Mouse (Mus musculus): ENCODE measurements around the gene Ier3.
A peak's percentile ranks its signal among the peaks of the same experiment; 100 is the strongest.

Gene Ier3

DNA sequence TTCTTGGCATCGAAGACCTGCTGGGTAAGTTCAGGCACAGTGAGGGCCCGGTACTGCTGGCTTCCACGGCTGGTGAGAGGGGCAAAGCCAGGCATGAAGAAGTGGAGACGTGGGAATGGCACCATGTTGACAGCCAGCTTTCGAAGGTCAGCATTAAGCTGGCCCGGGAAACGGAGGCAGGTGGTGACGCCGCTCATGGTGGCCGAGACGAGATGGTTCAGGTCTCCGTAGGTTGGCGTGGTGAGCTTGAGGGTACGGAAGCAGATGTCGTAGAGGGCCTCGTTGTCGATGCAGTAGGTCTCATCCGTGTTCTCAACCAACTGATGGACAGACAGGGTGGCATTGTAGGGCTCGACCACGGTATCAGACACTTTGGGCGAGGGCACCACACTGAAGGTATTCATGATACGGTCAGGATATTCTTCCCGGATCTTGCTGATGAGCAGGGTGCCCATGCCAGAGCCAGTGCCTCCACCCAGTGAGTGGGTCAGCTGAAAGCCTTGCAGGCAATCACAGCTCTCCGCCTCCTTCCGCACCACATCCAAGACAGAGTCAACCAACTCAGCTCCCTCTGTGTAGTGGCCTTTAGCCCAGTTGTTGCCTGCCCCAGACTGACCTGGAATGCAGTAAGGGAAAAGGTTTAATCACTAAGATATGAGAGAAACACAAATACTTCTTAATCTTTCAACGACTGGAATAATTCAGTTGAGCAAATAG lies 14.1 kb downstream of the Ier3 start:
- no peak for DNase-seq (ENCODE audit: low read depth, low spot score)

DNA sequence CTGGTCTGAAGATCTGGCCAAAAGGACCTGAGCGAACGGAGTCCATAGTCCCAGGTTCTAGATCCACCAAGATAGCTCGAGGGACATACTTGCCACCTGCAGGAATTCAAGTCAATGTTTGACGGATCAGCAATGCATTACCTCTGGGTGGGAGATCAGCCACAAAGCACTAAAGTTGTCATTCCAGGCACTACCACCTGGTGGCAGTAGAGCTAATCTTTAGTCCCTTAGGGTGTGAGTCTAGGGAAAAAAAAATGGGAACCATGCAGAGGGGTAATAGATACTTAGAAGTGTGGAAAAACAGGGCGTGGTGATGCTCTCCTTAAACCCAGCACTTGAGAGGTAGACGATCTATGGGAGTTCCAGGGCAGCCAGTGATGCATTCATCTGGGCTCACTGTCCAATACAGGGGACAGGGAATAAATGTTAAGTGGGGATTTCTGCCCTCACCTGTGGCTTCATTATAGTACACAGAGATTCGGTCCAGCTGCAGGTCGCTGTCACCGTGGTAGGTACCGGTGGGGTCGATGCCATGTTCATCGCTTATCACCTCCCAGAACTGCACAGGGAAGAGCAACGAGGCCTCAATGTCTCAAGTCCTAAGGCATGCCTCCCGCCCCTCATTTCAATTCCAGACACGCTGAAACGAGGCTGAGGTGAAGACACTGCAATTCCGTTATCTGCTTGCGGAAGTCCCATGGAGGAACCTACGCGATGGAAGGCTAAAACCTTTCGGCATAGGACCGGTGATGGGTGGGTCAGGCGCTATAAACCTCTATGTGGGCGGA lies 14.9 kb downstream of the Ier3 start:
- DNase-seq (ENCODE audit: low read depth, low spot score): peak; percentile 95

DNA sequence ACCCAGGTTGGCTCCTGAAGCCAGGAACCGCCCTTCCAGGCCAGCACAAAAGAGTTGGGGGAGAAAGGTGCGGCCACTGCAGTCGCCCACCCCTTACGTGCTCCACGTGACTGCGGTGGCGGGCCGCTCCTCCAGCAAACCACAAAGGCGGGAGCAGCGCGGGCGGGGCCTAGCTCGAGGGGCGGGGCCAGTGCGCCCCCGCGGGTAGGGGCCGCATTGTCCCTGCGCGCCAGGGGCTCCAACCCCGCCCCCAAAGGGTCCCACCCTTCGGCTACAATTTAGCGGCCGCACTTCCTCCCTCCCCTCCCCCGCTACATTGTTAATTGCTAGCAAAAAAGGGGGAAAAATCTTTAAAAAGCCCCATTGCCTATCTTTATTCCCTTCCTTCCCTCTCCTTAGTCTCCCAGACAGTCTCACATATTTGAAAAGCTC lies 15.5 kb downstream of the Ier3 start:
- peak; percentile 98 for DNase-seq (ENCODE audit: low read depth, low spot score)

DNA sequence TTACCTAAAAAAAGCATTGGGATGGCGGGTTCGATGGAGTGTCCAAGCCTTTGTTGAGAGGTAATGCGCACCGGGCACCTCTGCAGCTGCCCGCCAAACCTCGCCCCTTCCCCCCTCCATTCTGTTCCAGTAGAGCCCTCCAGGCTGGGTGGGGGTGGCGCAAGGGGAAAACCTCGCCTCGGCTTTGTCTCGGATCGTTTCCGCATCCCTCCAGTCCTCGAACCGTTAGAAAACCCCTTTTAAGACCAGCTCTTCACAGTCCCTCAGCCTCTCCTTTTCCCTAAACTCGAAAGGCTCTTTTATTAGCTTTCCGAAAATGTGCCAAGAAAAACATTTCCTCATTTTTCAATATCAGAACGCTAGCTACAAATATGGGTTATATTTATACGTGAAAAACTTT lies 16.0 kb downstream of the Ier3 start:
- DNase-seq (ENCODE audit: low read depth, low spot score): peak; percentile 87

DNA sequence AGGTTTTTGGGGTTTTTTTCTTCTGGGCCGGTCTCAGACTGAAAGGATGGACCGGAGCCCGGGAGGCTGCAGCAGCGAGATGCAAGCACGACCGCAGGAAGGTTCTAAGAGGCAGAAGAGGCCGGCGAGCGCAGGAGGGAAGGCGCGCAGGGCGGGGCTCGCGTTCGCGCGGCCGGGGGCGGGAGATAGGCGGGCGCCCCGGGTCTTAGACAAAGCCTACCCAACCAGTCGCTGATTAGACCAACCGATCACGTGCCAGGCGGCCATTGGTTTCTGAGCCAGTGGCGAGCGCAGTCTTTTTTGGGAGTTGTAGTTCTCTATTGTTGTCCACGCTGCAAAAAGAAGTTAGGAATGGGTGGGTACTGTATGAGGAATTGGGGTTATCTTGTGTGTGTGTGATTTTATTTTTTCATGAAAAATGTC lies 16.6 kb downstream of the Ier3 start, which contains the start of gene Tubb5:
TSS of gene Tubb5 (minus strand) at position 185 of the 423 bp plus-strand sequence.
- peak; percentile 99 for DNase-seq (ENCODE audit: low read depth, low spot score)

DNA sequence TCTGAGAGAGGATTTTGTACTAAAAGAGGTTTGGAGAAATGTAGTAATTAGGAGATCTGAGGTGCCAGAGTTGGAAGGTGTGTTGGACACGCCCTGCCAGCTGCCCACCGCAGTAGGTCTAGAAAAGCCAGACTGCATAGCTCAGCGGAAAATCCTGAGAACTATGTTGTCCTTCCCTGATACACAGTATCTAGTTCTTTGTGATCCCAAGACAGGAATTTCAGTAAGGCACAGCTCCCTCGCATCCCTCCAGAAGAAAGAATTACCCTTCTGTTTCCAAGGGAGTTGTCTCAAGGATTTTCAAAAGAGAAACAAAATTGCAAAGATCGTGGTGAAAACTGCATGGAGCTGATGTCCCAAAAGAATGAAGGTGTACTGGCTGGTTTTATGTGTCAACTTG lies 17.1 kb downstream of the Ier3 start:
- no peak for DNase-seq (ENCODE audit: low read depth, low spot score)

DNA sequence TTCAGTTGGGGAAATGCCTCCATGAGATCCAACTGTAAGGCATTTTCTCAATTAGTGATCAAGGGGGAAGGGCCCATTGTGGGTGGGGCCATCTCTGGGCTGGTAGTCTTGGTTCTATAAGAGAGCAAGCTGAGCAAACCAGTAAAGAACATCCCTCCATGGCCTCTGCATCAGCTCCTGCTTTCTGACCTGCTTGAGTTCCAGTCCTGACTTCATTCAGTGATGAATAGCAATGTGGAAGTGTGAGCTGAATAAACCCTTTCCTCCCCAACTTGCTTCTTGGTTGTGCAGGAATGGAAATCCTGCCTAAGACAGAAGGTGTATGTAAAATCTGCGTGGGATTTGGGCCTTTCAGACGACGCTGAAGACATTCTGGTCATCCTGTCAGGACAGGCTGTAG lies 17.5 kb downstream of the Ier3 start:
- DNase-seq (ENCODE audit: low read depth, low spot score): peak; percentile 29

DNA sequence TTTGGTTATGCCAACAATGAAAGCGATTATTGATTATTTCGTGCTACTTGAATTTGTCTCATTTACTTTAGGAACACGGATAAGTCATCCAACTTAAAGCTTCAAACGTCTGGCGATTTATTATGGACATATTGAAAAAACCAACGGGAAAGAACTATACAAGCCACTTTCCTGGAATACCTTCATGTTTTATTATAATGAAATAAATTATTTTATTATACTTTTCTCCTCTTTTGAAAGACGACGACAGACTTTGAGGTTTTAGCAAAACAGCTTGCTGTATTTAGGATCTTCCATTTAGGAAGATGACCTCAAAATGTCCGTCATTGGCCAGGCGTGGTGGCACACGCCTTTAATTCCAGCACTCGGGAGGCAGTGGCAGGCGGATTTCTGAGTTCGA lies 19.1 kb downstream of the Ier3 start:
- DNase-seq (ENCODE audit: low read depth, low spot score): peak; percentile 41

DNA sequence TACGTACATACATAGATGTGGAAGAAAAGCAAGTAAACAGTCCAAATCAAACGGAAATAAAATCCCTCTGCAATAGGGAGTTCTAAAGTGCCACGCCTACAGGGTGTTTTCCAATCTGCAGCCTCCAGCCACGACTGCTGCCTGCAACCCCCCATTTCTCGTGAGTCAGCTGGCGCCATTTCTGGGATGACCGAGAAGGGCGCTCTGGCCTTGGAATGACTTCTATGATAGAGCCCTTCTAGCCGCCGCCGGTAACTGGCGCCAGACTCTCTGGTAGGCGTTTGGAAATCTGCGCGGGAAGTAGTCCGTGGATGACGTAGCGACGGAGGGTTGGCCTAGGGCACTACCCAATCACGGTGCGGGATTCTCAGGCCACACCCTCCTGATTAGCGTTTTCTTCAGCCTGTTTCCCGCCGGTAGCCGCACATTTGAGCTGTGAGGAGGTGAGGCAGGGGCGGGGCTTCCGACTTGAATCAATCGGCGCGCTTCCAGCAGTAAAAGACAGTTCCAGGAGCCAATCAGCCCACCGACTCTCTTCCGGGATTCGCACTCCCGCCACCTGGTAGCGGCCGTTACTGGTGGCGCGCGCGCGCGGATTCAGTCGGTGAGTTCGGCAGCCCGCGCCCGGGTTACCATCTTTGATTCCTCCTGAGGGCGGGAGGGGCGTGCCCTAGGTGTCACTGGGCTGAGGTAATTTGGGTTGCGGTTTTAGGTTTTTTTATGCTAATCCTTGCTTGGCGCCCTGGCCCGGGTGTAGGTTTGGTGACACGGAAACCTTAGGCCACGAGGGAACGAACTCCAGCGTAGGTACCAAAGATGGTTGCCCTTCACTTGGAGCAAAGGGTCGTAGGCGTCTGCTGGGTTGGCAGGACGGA lies 19.8 kb downstream of the Ier3 start, which contains the start of gene Mdc1:
TSS of gene Mdc1 (plus strand) at position 440 of the 875 bp plus-strand sequence.
- peak; percentile 100 for DNase-seq (ENCODE audit: low read depth, low spot score)

DNA sequence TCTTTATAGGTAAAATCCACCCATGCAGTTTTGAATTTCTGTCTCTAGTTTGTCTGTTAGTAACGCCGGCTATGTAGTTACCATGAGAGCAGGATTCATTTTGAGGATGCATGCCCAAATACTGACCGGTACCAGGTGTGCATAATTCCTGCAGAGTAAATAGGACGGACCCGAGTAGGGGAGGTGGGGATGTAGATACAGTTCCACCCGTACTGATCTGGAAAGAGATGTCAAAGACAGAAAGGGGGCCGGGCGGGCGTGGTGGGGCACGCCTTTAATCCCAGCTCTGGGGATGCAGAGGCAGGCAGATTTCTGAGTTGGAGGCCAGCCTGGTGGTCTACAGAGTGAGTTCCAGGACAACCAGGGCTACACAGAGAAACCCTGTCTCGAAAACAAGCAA lies 20.5 kb downstream of the Ier3 start:
- peak; percentile 54 for DNase-seq (ENCODE audit: low read depth, low spot score)

DNA sequence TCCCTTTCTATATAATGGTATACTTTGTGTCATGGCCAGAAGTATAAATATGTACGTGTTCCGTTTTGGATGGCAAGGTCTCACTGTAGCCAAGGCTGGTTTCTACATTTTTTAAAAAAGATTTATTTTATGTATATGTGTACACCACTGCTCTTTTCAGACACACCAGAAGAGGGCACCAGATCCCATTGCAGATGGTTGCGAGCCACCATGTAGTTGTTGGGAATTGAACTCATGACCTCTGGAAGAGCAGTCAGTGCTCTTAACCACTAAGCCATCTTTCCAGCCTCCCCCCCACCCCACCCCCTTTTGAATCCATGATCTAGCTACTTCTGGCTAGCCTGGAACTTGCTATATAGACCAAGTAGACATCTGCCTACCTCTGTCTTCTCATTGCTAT lies 22.0 kb downstream of the Ier3 start:
- no peak for DNase-seq (ENCODE audit: low read depth, low spot score)

DNA sequence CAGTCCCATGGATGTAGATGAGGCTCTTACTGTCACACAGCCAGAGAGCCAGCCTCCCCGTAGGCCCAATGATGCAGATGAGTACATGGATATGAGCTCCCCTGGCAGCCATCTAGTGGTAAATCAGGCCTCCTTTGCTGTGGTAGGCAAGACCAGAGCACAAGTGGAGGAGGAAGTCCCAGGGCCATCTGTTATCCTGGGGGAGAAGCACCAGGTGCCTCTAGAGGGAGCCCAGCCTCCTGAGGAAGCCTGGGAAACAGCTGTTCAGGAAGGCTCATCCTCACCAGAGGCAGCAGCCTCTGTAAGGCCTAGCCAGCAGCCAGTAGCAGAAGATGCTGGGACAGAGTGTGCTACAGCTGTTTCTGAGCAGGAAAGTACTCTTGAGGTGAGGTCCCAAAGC lies 26.6 kb downstream of the Ier3 start:
- DNase-seq (ENCODE audit: low read depth, low spot score): peak; percentile 66

DNA sequence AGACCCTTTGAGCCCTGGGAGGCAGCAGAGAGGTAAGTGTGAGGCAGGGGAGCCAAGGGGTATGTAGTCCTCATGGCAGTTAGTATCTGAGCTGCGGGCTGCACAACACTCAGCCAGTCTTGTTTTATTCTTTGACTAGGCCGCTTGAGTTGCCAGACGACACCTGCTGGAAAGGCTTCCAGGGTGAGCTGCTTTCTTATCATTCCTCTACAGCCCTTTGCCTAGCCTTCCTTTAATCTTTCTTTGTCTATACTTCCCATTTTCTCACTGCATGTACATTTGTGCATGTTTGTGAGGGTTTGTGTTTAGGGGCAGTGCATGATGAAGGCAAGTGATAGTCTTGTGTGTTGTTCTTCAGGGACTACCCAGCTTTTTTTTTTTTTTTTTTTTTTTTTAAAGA lies 29.5 kb downstream of the Ier3 start:
- no peak for DNase-seq (ENCODE audit: low read depth, low spot score)

DNA sequence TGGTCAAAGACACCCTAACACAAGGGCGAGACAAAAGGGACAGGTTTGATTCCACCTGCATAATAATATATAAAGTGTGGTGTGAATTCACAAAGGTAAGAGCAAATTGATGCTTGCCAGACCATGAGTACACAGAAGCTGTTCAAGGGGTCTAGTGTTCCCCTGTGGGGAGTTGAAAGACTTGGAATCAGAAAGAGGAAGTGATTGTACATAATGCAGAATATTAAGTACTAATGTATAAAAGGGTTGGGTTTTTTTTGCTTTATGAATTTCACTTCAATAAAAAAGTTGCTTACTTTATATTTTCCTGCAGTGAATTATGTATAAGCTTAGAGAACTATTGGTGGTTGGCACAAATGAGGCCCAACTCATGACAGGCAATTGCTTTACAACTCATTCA lies 37.9 kb downstream of the Ier3 start:
- no peak for DNase-seq (ENCODE audit: low read depth, low spot score)

DNA sequence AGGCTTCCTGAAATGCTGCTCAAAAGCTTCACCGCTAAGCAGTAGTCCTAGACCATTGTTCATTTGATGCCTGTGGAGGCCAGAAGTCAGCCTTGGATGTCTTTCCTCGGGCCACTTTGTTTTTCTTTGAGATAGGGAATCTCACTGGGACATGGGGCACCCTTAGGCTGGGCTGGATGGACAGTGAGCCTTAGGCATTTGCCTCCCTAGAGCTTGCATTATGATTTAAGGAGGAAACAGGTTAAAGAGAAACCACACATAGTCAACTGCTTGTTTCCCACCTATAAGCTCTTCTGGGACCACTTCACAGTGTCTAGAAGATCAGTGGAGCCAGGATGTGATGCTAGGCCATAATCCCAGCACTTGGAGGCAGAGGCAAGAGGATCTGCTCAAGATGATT lies 38.4 kb downstream of the Ier3 start:
- no peak for DNase-seq (ENCODE audit: low read depth, low spot score)

DNA sequence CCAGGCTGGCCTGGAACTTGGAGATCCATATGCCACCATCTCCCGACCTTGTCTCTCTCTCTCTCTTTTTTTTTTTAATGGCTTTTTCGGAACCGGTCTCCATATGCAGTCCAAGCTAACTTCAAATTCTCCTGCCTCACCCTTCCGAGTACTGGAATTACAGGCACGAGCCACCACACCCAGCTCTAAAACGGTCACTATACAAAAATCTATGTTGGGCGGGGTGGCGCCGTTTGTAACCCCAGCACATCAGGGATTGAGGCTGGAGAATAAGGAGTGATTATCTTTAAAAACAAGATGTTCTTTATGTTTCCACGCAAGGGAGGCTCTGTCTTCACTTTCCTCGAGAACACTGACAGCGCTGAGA lies 39.3 kb downstream of the Ier3 start:
- DNase-seq (ENCODE audit: low read depth, low spot score): no peak

DNA sequence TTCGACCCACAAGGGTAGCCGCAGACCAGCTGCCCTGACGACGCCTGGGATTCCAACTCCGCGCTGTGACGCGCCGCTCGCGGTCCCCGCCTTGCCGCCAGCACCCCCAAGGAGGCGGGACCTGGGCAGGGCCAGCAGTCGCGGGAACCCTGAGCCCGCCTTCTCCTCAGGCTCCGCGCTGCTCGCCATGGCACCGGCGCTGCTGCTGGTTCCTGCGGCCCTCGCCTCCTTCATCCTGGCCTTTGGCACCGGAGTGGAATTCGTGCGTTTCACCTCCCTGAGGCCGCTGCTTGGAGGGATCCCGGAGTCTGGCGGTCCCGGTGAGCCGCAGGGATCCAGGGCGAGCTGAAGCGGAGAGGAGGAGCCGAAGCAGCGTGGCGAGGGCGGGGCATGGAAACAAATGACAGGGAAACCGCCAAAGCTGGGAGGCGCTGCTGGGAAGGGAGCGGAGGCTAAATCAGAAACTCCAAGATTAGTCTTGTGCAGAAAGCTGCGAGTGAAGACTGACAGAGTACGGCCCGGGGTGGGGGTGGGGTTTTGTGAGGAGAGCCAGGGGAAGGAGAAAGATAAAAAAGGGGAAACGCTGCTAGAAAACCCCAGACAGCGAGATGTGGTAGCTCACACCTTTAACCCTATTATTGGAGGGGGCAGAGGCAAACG lies 39.8 kb downstream of the Ier3 start, which contains the start of gene Nrm:
TSS of gene Nrm (plus strand) at position 121 of the 660 bp plus-strand sequence.
- DNase-seq (ENCODE audit: low read depth, low spot score): peak; percentile 95

DNA sequence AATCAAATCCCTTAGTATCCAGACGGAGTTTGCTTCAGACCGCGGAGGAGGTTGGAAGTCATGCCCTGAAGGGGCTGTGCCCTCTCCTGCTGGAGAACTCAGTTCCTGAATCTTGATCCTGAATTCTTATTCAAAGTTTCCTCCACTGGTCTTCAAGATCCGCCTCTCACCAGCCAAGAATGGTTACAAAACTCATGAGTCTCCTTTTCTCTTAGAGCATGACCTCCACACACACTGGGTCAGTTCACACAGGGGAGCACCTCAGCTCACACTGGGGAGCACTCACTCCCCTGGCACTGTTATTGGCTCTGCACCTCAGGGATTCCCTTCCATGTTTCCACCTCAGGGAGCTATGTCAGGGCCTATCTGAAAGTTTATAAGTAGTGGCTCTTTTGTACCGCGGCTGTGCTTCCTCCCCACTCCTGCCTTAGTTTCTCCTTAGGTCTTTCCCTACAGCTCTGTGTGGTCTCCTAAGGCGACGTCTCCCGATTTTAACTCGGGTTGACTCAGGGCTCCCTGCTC lies 43.4 kb downstream of the Ier3 start:
- DNase-seq (ENCODE audit: low read depth, low spot score): peak; percentile 49

DNA sequence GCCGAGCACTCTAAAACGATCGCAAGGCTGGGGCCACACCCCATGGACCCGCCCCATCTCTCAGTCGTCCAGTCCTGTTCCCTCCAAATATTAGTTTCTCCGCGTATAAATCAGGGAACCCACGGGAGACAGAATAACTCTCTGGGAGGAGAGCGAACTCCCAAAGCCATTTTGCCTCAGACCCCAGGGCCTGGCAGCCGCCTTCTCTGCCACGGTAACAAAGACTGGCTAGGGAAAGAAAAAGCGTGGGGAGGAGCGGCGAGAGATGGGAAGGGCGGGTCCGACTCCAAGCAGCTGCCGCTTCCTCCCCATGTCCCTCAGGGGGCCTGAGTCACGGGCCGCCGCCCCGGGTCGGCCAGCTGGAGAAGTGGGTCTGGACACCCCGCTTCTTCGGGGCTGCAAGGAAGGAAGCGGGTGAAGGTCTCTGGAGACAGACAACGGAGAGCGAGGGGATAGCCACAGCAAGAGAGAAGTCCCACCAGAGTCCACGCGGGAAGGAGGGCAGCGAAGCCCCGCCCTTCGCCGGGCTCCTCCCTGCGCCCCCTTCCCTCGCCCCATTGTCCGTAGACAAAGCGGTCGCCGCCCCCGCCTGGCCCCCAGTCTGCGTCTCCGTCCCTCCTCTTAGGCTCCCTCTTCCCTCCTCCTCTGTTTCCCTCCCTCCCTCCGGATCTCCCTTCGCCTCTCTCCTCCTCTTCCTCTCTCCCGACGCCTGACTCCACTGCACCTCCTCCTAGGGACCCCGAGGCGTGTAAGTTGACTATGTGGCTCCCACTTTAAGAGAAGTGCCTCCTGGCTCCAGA lies 44.2 kb downstream of the Ier3 start, which contains the start of gene Ppp1r18:
TSS of gene Ppp1r18 (plus strand) at position 113 of the 800 bp plus-strand sequence.
- peak; percentile 68 for DNase-seq (ENCODE audit: low read depth, low spot score)

DNA sequence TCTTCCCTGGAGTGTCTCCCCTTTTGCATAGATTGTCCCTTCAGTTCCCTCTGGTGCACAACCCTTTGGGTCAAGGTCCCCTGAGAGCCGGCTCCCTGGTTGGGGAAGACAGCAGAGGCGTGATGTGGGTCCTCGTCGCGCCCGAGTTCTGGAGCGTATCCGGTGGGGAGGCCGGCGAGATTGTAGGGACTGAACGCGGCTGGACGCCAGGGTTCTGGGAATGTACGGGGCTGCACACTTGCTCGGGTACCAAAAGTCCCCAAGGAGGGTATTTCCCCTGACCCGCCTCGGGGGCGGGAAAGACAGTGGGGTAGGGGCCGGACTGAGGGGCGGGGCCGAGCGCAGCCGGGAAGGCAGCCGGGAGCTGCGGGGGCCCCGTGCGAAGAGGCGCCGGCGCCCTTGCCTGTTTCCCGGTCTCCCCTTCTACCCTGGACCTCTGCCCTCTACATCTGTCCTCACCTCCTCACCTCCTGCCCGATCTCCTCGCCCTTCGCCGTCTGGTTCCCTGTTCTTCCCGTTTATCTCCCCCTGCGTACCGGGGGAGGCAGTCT lies 44.9 kb downstream of the Ier3 start:
- DNase-seq (ENCODE audit: low read depth, low spot score): peak; percentile 70
